Mouse (Mus musculus) kidney, adult 2 months (tissue): ENCODE results near the gene Srgap2.

Source experiments
- CTCF ChIP-seq: fragments of 200-500 bp; conservative IDR thresholded peaks from 2 replicates; pipeline ENCODE4 v1.5.1; 2011; ENCODE audit warnings: low read depth, mild to moderate bottlenecking, control low read depth, low read length, moderate library complexity, mixed read lengths; ENCODE audit not compliant: insufficient read depth, insufficient read length
- POLR2A ChIP-seq: fragments of 200-500 bp; IDR thresholded peaks from one replicate; pipeline ENCODE4 v1.6.1; 2011; ENCODE audit warnings: low read depth, low read length, control low read depth

- TF ChIP-seq CTCF, result no peak
- no peak for TF ChIP-seq POLR2A
Observed at GRCm38 (mm10) chr1:131511131-131511530, 16.0 kb downstream of the Srgap2 start.
